9 mouse cellular contexts compared by ENCODE assay signal in the genomic region with DNA sequence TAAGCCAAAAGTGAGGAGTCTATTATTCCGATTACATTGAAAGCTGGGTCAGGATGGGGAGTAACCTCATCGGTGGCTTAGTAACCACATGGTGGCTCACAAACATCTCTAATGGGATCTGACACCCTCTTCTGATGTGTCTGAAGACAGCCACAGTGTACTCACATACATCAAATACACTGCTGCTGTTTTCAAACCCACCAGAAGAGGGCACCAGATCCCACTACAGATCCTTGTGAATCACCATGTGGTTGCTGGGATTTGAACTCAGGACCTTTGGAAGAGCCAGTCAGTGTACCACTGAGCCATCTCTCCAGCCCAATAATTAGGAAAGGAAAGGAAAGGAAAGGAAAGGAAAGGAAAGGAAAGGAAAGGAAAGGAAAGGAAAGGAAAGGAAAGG. TPM values are rescaled to one million over a fixed set of nuclear protein-coding genes. Genes with fewer than 3 reads are reported as not detected.
DNase-seq lines count a peak whose midpoint lies in the region; ATAC-seq and TF ChIP-seq lines count a peak whose summit lies in the region.
"Had no signal": no experiment of that assay in that cellular context is flagged by ENCODE, and none has a peak within 500 bp of the region (broad histone marks: within the 10 kb centered on the region; RNA-seq: fewer than 3 reads in every experiment).

No protein-coding gene starts in this region.

- 74% methylated on average over 2 of the region's 2 CpGs for whole genome bisulfite sequencing in liver, embryonic 13.5 days (ENCODE audit: insufficient replicate concordance)
- 75% methylated on average over 2 of the region's 2 CpGs for WGBS in liver, embryonic 12.5 days (ENCODE audit: insufficient replicate concordance)
- WGBS in forebrain, embryonic 16.5 days: 89% methylated on average over 2 of the region's 2 CpGs

- no peaks in the 10 kb centered on the region for H3K9me3 ChIP-seq in liver, embryonic 13.5 days (replicated peaks)
- no peaks in the 10 kb centered on the region for H3K9me3 ChIP-seq in liver, embryonic 12.5 days (replicated peaks)
- no peaks in the 10 kb centered on the region for H3K9me3 ChIP-seq in forebrain, embryonic 16.5 days (ENCODE audit: control insufficient read depth, low read length)
- H3K9me3 ChIP-seq: limb, embryonic 13.5 days had no signal

- TF ChIP-seq CTCF in cortical plate, adult 2 months (IDR thresholded peaks at IDR 0.05; ENCODE audit: extremely low read depth, insufficient read depth, low read length): peak; percentile 11; the same call in 1 of the 2 replicates

- no peak overlapping the region for H3K27ac ChIP-seq in liver, embryonic 13.5 days
- no peak overlapping the region for H3K27ac ChIP-seq in liver, embryonic 12.5 days
- H3K27ac ChIP-seq in cortical plate, adult 2 months (ENCODE audit: insufficient read depth, low read length): no peak overlapping the region
- H3K27ac ChIP-seq in forebrain, embryonic 16.5 days (ENCODE audit: low read length): no peak overlapping the region
- H3K27ac ChIP-seq: limb, embryonic 13.5 days had no signal

- DNase-seq in cerebellum, postnatal 36 days: peak; percentile 13 to 34
- DNase-seq in liver, embryonic 13.5 days: peak; percentile 21
- peak; percentile 7 for DNase-seq in right cerebral cortex, postnatal 4 days
- DNase-seq in embryo, embryonic 9.5 days (ENCODE audit: extremely low spot score): no peak

- no peak overlapping the region for H3K4me2 ChIP-seq in liver, embryonic 13.5 days
- no peak overlapping the region for H3K4me2 ChIP-seq in liver, embryonic 12.5 days
- H3K4me2 ChIP-seq in forebrain, embryonic 16.5 days (ENCODE audit: low read length): no peak overlapping the region
- H3K4me2 ChIP-seq: limb, embryonic 13.5 days had no signal

- H3K4me1 ChIP-seq in liver, embryonic 13.5 days (replicated peaks): peaks cover 7% of the 10 kb centered on the region
- peaks cover 10% of the 10 kb centered on the region; the same call in 1 of the 2 replicates for H3K4me1 ChIP-seq in liver, embryonic 12.5 days
- H3K4me1 ChIP-seq in cortical plate, adult 2 months (ENCODE audit: control insufficient read depth, insufficient read depth, low read length): peaks cover 3% of the 10 kb centered on the region; the same call in 1 of the 2 replicates
- peaks cover 5% of the 10 kb centered on the region for H3K4me1 ChIP-seq in forebrain, embryonic 16.5 days (replicated peaks; ENCODE audit: control insufficient read depth, insufficient read depth, low read length)

- H3K36me3 ChIP-seq in liver, embryonic 13.5 days: 0 out of 2 replicates have a peak, but pooled peaks cover 6% of the 10 kb centered on the region
- peaks cover 7% of the 10 kb centered on the region; the same call in 1 of the 2 replicates for H3K36me3 ChIP-seq in liver, embryonic 12.5 days
- no peaks in the 10 kb centered on the region for H3K36me3 ChIP-seq in forebrain, embryonic 16.5 days (ENCODE audit: control insufficient read depth, insufficient read depth)
- H3K36me3 ChIP-seq: limb, embryonic 13.5 days had no signal

- H3K4me3 ChIP-seq in liver, embryonic 13.5 days (replicated peaks): no peak overlapping the region
- H3K4me3 ChIP-seq in liver, embryonic 12.5 days: no peak overlapping the region
- H3K4me3 ChIP-seq in cortical plate, adult 2 months (ENCODE audit: insufficient read depth, low read length): no peak overlapping the region
- H3K4me3 ChIP-seq in forebrain, embryonic 16.5 days (replicated peaks; ENCODE audit: low read length): no peak overlapping the region
- H3K4me3 ChIP-seq: limb, embryonic 13.5 days had no signal

- H3K9ac ChIP-seq in liver, embryonic 13.5 days: no peak overlapping the region
- H3K9ac ChIP-seq in liver, embryonic 12.5 days: no peak overlapping the region
- no peak overlapping the region for H3K9ac ChIP-seq in forebrain, embryonic 16.5 days (replicated peaks; ENCODE audit: low read depth, low read length)
- H3K9ac ChIP-seq: limb, embryonic 13.5 days had no signal

- no peaks in the 10 kb centered on the region for H3K27me3 ChIP-seq in liver, embryonic 13.5 days
- H3K27me3 ChIP-seq in liver, embryonic 12.5 days (replicated peaks): no peaks in the 10 kb centered on the region
- H3K27me3 ChIP-seq in forebrain, embryonic 16.5 days (replicated peaks; ENCODE audit: control insufficient read depth, insufficient read depth, low read length): no peaks in the 10 kb centered on the region
- H3K27me3 ChIP-seq: limb, embryonic 13.5 days had no signal

- no peak for ATAC-seq in cerebellum, adult (ENCODE audit: insufficient number of reproducible peaks, low FRiP score, low TSS enrichment)
- ATAC-seq in liver, embryonic 13.5 days (ENCODE audit: low read depth): no peak
- ATAC-seq in liver, embryonic 12.5 days: no peak
- no peak for ATAC-seq in forebrain, embryonic 16.5 days

- TF ChIP-seq POLR2A in cortical plate, adult 2 months (IDR thresholded peaks at IDR 0.05; ENCODE audit: extremely low read depth, insufficient read depth, low read length): no peak

RNA-seq across cellular contexts. Expression of gene Atrx, which starts 7.8 kb away (rescaled TPM):
- 51.5 and 62.0 TPM in 2 replicates for polyA plus RNA-seq in liver, embryonic 13.5 days (2015; fragmentation: Nextera tagmentation; extraction: Ambion mirVana)
- polyA plus RNA-seq in liver, embryonic 12.5 days (2016; fragmentation: Nextera tagmentation; extraction: Ambion mirVana): 67.8 and 70.1 TPM in 2 replicates
- polyA plus RNA-seq in cortical plate, adult 2 months (2012; rRNA removed): 58.4 and 63.1 TPM in 2 replicates
- 309 TPM in 2 replicates for polyA plus RNA-seq in forebrain, embryonic 16.5 days (2015; fragmentation: Nextera tagmentation; extraction: Ambion mirVana)
